Mouse (Mus musculus): ENCODE measurements around the gene Atg101.

Atg101 gene

DNA sequence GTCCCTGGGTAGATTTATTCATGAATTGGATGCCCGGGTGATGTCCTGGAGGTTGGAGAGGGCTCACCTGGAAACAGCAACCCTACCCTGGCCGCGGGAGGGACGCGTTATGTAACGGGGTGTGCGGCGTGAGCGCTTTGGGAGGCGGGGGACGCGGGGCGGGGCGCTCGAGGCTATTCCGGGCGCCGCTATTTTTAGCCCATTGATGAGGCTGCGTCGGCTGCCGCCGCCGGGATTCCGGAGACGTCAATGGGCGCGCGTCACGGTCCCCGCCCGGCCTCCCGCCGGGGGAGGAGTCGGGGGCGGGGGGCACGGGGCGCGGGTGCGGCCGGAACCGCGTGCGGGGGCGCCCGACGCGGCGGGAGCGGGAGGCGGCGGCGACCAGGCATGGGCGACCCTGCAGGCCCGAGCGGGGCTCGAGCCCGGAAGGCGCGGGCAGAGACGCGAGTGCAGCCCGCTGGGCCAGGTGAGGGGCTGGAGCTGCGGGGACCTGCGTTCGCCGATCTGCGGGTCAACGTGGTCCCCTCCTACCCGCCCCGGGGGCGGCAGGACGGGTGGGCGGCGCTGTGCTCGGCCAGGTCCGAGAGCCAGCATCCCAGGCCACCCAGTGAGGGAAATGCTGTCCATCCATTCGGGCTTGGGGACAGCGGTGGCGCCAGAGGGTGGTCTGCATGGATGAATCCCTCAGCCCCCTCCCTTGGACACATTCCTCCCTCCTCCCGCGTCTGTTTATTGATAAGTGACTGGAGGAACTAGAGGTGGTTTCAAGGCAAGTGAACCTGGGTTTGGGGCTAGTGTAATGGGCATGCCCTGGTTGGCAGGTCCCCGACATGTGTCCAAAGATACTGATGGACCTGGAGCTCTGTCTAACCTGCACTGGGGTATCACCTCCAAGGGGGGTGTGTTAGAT, 29.9 kb upstream of the Atg101 start, which contains the start of gene Nr4a1:
Nr4a1 (plus strand) TSS at position 384 of the 910 bp plus-strand sequence.
- DNase-seq (ENCODE audit: low spot score) = peak; percentile 62

DNA sequence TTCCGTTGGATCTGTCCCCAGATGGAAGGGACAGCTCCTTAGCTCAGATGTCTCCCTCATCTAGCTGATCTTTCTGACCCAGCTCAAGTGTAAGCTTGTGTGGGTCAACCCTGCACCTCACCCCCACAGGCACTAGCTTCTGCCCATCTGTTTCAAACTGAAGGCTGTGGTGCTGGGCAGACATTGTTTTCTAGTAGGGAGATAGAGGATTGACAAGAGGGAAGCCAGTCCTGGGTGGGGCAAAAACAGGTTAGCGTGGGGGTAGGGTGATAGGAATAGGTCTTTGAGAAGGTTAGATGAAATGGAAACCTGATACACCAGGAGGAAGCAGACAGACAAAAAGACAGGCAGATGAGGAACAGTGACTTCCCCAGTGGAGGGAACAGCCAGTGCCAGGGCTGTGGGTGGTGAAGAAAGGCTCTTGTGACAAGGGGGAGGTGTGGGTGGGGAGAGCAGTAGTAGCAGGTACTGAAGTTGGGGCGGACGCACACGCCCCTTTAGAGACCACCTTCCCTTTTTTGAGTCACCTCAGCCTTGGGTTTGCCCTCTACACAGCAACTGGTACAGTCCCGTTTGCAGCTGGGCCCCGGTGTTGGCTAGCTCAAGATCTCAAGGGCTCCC, 28.1 kb upstream of the Atg101 start:
- no peak for DNase-seq (ENCODE audit: low spot score)

DNA sequence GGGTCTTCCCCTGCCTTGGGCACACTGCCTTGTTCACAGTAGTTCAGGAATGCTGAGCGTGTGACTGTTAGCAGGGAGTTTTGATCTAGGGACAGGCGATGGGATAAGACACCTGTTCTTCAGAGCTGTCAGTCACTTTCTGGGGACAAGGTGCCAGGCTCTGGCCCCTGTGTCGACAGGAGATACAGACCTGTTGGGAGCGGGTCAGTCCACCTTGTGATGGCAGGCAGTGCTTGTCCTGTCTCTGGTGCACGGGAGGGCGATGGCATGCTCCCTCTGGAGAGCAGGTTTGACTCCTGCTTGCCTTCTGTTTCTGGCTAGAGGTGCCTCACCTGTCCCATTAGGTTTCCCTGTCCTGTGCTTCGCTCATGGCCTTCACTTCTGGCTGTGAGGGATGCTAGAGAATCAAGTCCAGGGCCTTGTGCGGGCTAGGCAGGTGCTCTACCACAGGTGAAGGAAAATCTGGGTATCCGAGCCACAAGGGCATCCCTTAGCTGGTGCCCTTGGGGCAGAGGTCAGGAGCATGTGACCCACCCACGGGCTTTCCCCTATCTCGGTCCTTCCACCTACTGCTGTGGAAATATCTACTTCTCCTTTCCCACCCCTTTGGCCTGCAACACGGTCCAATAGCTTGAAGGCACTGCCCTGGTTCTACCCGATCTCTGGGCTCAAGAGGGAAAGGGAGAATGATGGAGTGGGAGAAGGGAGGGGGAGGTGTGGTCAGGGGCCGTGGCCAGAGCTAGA, 27.4 kb upstream of the Atg101 start:
- no peak for DNase-seq (ENCODE audit: low spot score)

DNA sequence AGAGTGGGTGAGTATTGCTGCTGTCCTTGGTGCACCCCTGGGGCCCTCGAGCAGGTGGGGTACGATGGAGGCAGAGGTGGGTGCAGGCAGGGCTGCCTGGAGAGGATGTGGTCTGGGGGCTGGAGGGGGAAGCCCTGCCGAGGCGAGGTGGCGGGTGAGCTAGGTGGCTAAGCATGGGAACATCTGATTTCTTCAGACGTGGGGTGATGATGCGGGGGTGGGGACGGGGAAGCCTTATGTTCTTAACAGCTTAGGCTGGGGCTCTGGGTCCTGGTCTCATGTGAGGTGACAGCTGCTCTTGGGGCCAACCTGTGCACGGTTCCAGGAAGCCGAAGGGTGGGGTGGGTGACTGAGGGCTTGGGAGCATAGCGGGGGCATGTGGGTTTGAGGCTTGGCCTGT, 25.7 kb upstream of the Atg101 start:
- no peak for DNase-seq (ENCODE audit: low spot score)

DNA sequence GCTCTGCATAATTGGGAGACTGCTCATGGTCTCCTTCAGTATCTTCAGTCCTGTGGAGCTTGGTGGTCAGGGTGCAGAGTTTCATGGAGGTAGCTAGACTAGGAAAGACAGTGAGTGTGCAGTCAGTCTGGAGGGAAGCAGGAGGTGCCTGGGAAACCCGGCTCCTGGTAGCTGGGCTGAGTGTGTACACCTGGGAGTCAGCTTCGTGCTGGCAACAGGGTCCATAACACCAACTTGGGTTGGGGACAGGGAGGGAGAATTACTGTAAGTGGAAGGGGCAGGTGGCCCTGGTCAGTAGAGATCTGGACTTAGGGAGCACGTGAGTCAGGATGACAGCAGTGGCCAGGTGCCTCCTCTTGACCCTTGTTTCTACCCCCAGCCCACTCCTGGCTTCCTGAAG, 24.1 kb upstream of the Atg101 start:
- no peak for DNase-seq (ENCODE audit: low spot score)

DNA sequence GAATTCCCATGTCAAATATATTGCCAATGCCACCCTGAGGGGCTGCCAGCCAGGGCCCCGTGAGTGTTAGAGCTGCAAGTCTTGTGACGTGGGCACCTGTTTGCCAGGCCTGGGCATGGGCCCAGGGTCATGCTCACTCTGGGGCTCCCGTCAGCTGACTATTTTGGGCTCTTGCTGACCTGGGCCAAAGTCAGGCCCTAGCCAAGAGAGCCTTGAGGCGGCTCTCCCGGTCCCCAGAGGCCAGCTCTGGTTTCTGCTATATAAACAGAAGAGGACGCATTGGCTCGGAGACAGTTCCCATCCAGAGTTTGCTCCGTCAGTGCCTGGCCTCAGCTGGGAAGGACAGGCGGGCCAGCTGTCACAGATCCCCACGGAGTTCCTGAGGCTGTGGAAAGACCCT, 23.7 kb upstream of the Atg101 start:
- no peak for DNase-seq (ENCODE audit: low spot score)

DNA sequence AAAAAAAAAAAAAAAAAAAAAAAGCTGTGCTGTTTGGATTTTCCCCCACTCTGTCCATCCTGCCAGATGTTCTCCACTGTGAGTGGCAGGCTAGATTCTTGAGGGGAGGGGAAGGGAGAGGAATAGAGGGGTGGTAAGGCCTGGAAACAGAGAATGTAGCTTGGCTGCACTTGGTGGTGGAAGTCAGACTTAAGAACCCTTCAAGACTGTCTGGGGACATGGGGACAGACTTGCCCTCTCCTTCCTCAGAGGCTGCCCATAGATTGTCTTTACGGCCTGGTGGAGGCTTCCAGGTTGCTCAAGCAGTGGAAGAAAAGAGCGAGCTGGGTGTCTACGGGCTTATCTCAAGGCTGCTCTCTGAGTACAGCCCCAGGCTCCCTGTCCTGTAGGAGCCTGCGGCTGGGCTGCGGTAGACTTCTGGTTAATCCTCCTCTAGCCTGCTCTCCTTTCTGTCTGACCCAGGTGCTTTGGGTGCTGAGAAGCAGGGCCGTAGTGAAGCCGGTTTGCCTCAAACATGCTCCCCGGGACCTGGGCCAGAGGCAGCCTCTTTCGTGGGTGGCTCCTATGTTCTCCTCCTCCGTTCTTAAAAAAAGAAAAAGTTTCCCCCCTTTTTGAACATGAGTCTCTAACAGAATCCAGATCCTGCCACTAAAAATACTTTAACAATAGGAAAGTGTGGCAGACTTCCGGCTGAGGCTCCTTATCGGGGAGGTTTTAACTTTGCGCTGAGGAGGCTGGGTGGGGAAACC, 23.0 kb upstream of the Atg101 start:
- DNase-seq (ENCODE audit: low spot score) = no peak

DNA sequence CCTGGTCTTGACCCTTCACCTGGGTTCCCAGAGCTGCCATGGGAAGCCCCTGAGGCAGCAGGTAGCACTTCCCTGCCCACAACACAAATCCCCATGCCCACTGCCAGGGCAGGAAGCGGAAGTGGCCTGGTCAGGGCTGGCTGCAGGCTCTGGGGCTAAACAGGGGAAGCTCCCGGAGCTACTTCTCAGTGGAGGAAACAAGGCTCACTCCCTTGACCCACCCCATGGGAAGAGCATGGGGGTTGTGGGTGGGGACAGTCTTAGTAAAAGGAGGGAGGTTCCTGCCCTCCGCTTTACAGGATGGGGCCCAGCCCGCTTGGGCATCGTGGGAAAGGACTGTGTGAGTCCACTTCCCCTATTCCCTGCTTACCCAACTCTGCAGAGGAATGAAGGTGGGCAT, 21.6 kb upstream of the Atg101 start:
- no peak for DNase-seq (ENCODE audit: low spot score)

DNA sequence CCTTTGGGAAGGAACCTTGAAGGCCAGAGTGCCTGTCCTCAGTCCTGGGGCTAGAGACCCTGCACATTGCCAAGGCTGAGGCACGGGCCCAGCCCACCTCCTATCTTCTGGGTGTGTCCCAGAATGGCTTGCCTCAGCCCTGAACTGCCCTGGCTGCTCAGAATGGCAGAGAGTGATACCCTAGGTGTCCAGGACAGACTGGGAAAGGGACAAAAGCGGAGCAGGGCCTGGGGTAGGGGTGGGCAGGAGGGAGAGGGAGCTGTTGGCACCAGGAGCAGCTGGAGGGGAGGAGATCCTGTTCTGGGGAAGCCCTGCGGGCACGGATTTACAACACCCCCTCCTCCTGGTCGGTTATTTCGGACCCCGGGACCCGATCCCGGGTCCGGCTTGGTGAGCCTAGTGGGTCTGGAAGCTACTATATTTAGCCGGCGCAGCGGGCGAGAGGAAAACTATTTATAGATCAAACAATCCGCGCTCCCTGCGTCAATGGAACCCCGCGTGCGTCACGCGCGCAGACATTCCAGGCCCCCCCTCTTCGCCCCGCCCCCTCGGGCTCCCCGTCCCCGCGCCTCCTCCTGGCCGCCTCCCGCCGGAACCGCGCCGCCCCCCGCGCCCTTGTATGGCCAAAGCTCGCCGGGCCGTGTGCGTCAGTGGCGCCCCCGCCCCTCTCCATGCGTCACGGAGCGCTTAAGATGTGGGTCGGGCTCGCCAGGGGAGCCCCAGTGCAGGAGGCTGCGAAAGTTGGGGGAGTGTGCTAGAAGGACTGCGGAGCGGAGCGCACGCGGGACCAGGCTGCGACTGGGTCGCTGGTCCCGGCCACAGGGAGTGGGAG, 17.7 kb upstream of the Atg101 start:
- DNase-seq (ENCODE audit: low spot score) = peak; percentile 82

DNA sequence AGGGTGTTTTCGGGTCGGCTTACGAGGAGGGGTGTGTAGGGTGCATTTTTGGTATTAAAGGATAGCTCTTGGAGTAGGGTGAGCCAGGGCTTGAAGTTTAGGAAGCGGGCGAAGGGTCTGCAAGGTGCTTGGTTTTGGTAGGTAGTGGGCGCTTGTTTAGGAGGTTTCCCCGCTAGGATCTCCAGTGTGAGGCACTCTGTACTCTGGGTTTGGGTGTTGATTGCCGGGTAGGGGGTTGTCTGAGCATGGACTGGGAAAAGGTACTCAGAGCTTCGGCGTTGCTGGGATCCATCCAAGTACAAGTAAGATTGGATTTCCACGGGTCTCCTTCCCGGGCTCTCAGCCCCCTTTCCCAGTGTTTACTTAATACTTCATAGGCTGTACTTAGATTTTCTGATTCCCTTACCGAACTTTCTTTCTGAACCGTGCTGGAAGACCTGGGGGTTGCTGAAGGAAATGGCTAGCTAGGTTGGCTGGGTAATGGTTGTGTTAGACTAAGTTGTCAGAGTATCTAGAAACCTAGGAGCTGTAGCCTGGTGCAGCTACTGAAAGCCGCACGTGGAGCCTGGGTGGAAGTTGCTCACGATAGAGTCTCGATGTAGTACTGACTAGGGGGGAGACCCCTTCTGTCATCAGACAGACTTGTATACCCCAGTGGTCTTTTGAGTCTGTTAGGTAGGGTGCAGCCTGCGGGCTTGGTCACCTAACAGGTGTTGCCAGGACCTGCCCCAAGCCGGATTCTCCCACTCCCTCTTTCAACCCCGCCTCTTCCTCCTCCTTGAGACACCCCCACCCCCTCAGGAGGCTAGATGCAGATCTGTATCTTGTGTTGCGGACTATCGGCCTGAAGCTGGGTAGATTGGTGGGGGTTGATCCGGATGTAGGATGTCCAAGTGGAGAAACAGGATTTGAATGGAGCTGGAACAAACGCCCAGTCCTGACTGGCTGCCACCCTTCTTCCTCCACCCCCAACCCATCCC, 16.7 kb upstream of the Atg101 start:
- DNase-seq (ENCODE audit: low spot score) = no peak

DNA sequence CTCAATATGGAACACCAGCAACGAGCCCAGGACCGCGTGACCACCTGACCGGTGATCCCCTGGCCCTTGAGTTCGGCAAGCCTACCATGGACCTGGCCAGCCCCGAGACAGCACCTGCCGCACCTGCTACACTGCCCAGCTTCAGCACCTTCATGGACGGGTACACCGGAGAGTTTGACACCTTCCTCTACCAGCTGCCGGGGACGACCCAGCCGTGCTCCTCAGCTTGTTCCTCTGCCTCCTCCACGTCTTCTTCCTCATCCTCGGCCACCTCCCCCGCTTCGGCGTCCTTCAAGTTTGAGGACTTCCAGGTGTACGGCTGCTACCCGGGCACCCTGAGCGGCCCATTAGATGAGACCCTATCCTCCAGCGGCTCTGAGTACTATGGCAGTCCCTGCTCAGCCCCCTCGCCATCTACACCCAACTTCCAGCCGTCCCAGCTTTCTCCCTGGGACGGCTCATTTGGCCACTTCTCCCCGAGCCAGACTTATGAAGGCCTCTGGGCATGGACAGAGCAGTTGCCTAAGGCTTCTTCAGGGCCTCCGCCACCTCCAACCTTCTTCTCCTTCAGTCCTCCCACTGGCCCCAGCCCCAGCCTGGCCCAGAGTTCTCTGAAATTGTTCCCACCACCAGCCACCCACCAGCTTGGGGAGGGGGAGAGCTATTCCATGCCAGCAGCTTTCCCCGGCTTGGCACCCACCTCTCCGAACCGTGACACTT, 13.8 kb upstream of the Atg101 start:
- no peak for DNase-seq (ENCODE audit: low spot score)

DNA sequence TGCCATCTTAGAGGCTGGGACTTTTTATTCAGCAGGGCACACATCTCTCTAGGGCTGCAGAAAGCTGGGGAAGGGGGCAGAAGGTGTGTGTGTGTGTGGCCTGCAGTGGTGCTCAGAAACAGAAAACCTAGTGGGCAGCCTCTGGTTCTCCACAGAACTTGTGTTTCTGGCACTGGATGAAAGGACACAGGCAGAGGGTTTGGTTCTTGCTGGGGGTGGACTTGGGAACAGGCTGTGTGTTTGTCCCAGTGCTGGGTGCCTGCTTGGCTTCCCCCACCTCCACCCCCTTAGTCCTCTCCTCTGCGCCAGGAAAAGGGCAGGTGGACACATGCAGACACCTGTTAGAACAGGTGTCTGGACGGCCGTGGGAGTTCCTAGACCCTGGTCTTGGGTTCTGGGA, 13.0 kb upstream of the Atg101 start:
- DNase-seq (ENCODE audit: low spot score) = no peak

DNA sequence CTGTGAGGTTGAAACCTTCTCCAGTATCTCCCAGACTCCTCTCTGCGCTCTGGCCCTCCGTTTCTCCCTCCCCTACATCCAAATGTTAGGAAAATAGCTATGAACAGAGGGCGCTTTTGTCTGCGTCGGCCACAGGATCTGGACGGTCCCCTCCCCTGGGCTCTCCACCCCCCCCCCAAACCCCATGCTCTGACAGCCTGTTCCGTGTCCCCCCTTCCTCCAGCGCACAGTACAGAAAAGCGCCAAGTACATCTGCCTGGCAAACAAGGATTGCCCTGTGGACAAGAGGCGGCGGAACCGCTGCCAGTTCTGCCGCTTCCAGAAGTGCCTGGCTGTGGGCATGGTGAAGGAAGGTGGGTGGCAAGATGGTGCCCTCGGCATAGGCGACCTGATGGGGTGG, 12.6 kb upstream of the Atg101 start:
- no peak for DNase-seq (ENCODE audit: low spot score)

DNA sequence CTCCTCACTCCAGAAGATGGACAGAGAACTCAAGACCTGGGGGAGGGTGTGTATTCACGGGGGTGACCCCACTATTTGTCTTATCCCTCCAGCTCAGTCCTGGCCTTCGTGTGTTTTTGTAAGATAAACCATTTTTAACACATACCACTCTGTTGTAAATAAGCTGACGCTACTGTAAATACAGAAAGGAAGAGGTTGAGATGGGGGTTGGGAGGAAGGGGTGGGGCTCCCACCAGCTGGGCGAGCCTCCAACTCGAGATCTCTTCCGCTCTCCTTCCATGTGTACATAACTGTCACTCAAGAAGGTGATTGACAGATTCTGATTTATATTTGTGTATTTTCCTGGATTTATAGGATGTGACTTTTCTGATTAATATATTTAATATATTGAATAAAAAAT, 9.7 kb upstream of the Atg101 start:
- DNase-seq (ENCODE audit: low spot score) = no peak

DNA sequence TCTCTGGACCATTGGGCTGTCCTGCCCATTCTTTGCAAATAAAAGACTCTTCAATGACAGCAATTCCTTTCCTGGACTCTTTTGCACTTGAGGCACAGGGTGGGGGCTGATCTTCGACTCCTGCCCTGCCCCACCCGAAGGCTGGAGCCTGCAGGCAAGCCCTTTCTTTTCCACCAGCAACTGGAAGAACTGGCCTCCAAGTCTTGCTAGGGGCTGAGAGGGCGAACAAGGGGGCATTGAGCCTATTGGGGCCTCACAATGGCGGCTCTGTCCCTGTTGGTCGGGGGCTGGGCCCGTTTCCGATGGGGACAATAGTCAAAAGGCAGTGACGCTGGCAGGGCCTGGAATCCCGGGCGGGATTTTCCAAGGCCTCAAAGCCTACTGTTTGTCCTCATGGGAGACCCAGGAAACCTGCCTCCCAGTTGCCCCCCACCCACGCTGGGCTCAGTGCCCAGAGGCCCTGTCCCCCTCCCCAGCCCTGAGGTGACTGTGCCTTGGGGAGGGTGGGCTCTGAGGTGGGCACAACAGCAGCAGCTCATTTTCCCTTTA, 6.6 kb upstream of the Atg101 start:
- DNase-seq (ENCODE audit: low spot score) = no peak

DNA sequence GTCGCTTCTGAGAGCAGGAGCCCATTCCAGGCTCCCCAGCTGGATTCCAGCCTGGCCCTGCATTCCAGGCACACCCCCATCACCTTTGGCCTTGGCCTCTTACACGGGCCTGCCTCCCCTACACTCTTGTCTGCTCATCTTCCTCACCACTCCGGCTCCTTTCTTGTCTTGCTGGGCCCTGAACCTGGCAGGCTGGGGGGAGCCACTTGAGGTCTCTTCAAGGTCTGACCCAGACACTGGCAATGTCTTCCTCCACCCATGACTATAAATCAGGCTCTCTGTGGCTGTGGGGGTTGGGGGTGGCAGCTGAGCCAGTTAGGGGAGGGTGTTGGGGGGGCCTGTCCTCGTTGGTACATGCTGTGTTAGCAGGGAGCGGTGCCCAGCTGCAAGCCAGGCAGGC, 5.5 kb upstream of the Atg101 start:
- no peak for DNase-seq (ENCODE audit: low spot score)

DNA sequence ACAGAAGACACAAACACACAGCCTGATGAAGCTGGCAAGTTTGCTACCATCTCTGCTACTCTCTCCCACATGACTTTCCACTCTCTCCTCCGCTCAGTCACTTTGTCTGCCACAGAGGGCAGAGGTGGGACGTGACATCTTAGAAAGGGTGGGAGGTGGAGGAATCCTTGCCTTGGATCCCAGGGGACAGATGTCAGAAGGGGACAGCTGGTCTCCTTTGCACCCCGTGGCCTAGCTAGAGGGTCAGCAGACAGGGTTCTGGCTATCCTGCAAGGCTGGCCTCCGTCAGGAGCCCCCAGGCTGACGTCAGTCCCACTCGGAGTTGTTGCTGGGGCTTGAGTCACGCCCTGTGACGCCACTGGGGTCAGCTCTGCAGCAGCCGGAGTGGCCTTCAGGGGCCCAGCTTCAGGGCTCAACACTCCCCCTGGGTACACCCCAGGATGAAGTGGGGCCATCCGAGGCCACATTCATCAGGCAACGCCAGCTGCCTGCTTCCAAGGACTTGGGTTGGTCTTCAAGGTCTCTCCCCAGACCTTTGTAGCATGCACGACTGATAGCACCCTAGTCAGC, 4.6 kb upstream of the Atg101 start:
- DNase-seq (ENCODE audit: low spot score) = no peak

DNA sequence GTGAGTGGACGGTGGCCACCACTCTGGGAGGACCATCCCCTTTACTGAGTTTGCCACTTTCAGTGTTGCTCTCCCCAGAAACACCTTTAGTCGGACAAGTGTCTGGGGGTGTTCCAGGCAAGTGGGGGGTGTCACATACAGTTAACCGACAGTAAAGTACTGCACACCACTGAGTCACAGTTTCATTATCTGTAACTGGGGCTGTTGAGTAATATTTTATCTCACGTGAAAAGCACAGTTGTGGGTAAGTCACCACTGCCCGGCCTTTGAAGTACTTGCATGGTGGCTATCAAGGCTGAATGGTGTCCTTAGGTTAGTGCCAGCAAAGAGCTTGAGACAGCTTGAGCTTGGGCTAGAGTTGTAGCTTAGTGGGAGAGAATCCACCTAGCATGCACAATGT, 1.6 kb upstream of the Atg101 start:
- no peak for DNase-seq (ENCODE audit: low spot score)

All from yolk sac, embryonic 10.5 days (tissue).